Mouse (Mus musculus) limb, embryonic 11.5 days (tissue): ENCODE results near the gene Msh5. TPM values are rescaled to one million over a fixed set of nuclear protein-coding genes. Genes with fewer than 3 reads are reported as not detected.
A peak's percentile ranks its signal among the peaks of the same experiment; 100 is the strongest.
"Not testable (repeated sequence)": the region's sequence is repeated elsewhere in the genome, so short reads cannot be mapped to it uniquely, and the experiment has no call there.

Experiments
- ATAC-seq: fragments of 200-750 bp; cut with Nextera tagmentation; 2 replicates; pipeline ENCODE4 v1.8.0; 2017; ENCODE audit warnings: low read depth; ENCODE audit not compliant: insufficient number of reproducible peaks, low FRiP score, low TSS enrichment
- DNase-seq: peaks from one replicate; pipeline ENCODE4 v3.0.0-alpha.2; 2015; ENCODE audit warnings: low spot score
- H3K27ac ChIP-seq: fragments of 300-500 bp; sonication (generic); replicated peaks from 2 replicates; pipeline ENCODE4 v1.5.1; 2014; ENCODE audit warnings: low read depth, mild to moderate bottlenecking, low read length
- H3K27me3 ChIP-seq: fragments of 300-500 bp; sonication (generic); 2 replicates; pipeline ENCODE4 v1.6.1; 2014; ENCODE audit warnings: mild to moderate bottlenecking, low read length, mixed read lengths; ENCODE audit not compliant: control insufficient read depth, insufficient read depth
- H3K36me3 ChIP-seq: fragments of 300-500 bp; sonication (generic); 2 replicates; pipeline ENCODE4 v1.6.1; 2014; ENCODE audit warnings: mild to moderate bottlenecking, low read length, moderate library complexity, mixed read lengths; ENCODE audit not compliant: control insufficient read depth, insufficient read depth
- H3K4me1 ChIP-seq: fragments of 300-500 bp; sonication (generic); 2 replicates; pipeline ENCODE4 v1.6.1; 2014; ENCODE audit warnings: low read length, mixed read lengths; ENCODE audit not compliant: control insufficient read depth, insufficient read depth
- H3K4me2 ChIP-seq: fragments of 300-500 bp; sonication (generic); 2 replicates; pipeline ENCODE4 v1.6.1; 2014; ENCODE audit warnings: low read depth, mild to moderate bottlenecking, moderate library complexity; ENCODE audit not compliant: severe bottlenecking
- H3K4me3 ChIP-seq: fragments of 300-500 bp; sonication (generic); 2 replicates; pipeline ENCODE4 v1.5.1; 2014; ENCODE audit warnings: low read depth, low read length
- H3K9ac ChIP-seq: fragments of 300-500 bp; sonication (generic); 2 replicates; pipeline ENCODE4 v1.6.1; 2014; ENCODE audit warnings: mild to moderate bottlenecking, low read length
- H3K9me3 ChIP-seq: fragments of 300-500 bp; sonication (generic); 2 replicates; pipeline ENCODE4 v1.6.1; 2016; ENCODE audit warnings: low read length; ENCODE audit not compliant: control insufficient read depth
- WGBS: fragments of 180-500 bp; shearing (Covaris S2); extraction: QIAGEN DNeasy Blood & Tissue Kit; methylation state at CpG from one replicate; pipeline ENCODE4 v1.1.7; 2014; 5-methylcytosine and 5-hydroxymethylcytosine counted together
- polyA plus RNA-seq: library from polyadenylated mRNA; unstranded; fragments of >200 nt; fragmentation: Nextera tagmentation; extraction: Ambion mirVana; gene quantifications from 2 replicates; pipeline ENCODE4 v1.2.1, GENCODE M21; 2014

Gene Msh5
- polyA plus RNA-seq, 1 experiment from 2014 or later = 3.7 TPM

DNA sequence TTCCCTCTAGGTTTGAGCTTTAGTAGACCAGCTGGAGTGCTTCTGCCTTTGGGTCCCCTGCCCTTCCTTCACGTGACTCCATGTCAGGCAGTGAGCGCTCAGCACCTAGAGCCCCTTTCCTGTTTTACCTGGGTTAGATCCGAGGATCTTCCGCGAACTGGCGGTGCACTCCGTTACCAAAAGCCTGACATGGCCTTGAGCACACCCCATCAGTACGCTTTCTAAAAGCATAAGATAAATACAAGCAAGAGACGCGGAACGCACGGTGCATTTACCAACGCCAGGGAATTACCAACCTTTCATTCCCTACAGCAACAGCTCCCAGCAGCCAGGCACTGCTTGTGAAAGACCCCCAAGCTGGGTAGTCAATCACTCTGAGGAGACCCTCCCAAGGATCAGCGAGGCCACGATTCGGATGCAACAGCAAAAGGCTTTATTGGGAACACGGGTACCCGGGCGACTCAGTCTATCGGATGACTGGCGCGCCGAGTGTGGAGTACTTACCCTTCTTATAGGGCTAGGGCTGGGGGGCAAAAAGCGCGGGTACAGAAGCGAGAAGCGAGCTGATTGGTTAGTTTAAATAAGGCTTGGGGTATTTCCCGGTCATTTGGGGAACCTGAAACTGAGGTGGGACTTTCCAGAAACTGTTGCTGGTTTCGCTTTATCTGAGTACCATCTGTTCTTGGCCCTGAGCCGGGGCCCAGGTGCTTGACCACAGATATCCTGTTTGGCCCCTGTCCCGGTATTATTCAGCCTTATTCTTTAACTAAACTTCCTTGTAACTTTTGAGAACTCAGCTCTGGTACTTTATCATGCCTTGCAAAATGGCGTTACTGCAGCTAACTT lies 46.5 kb downstream of the Msh5 start:
- not testable (repeated sequence) for ATAC-seq, H3K9me3 ChIP-seq, H3K27me3 ChIP-seq
- Histone ChIP-seq H3K4me2 (peak overlapping the region; percentile 82), H3K27ac (peak overlapping the region; percentile 94), H3K36me3 (peaks cover 19% of the 10 kb centered on the region), H3K9ac (peak overlapping the region; percentile 91), H3K4me1 (peaks cover 16% of the 10 kb centered on the region), H3K4me3 (peak overlapping the region; percentile 70)
- peak; percentile 60 for DNase-seq
- 27% methylated on average over 29 of the region's 32 CpGs for WGBS

- no peak overlapping the region for H3K4me3 ChIP-seq
- H3K4me2 ChIP-seq = peak overlapping the region; percentile 40
- no peaks in the 10 kb centered on the region for H3K9me3 ChIP-seq
- H3K27ac ChIP-seq = no peak overlapping the region
- ATAC-seq = no peak
- H3K4me1 ChIP-seq = peaks cover 16% of the 10 kb centered on the region
- 95% methylated on average over 15 of the region's 15 CpGs for WGBS
- H3K27me3 ChIP-seq = no peaks in the 10 kb centered on the region
- no peak for DNase-seq
- H3K9ac ChIP-seq = no peak overlapping the region
- peaks cover 16% of the 10 kb centered on the region for H3K36me3 ChIP-seq
These were observed 47.8 kb downstream of the Msh5 start for GRCm38 (mm10) chr17:34998526-34999430.

- 0 out of 2 replicates have a peak overlapping the region, but pooled peaks have one; percentile 17 for H3K4me2 ChIP-seq
- peaks cover 3% of the 10 kb centered on the region for H3K4me1 ChIP-seq
- no peak for DNase-seq
- WGBS = 95% methylated on average over 5 of the region's 5 CpGs
- no peak overlapping the region for H3K27ac ChIP-seq
- no peak for ATAC-seq
- no peak overlapping the region for H3K9ac ChIP-seq
- no peaks in the 10 kb centered on the region for H3K9me3 ChIP-seq
- no peak overlapping the region for H3K4me3 ChIP-seq
- H3K36me3 ChIP-seq = peaks cover 16% of the 10 kb centered on the region
- no peaks in the 10 kb centered on the region for H3K27me3 ChIP-seq
These were observed 49.4 kb downstream of the Msh5 start for GRCm38 (mm10) chr17:34997142-34997483.

- peaks cover 16% of the 10 kb centered on the region for H3K36me3 ChIP-seq
These were observed 50.0 kb downstream of the Msh5 start for GRCm38 (mm10) chr17:34996411-34997141.

DNA sequence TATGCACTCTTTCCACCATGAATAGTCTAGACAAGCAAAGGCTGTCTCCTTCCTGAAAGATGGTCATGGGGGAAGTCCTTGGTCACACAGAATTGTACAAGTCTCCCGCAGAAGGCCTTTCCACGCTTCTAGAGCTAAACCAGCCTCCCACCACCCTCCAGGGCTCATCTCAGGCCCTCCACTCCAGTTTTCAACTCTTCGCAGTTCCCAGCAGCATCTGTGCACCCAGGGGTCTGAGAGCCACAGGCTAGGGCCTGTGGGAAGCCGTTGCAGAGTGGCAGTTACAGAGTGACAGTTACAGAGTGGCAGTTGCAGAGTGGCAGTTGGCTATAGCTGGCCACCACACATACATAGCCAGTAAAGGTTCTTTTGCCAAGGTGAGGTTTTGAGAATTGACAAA lies 50.6 kb downstream of the Msh5 start:
- H3K4me1 ChIP-seq = not testable (repeated sequence)

More at GRCm38 (mm10) chr17:34996411-34997141, 50.0 kb downstream of the Msh5 start:
- peak overlapping the region; percentile 17; the same call in 1 of the 2 replicates for H3K4me2 ChIP-seq
- no peak overlapping the region for H3K9ac ChIP-seq
- ATAC-seq (no peak), DNase-seq (no peak)
- no peaks in the 10 kb centered on the region for H3K27me3 ChIP-seq
- H3K4me3 ChIP-seq = no peak overlapping the region
- H3K9me3 ChIP-seq = no peaks in the 10 kb centered on the region
- 93% methylated on average over 12 of the region's 14 CpGs for WGBS
- no peak overlapping the region for H3K27ac ChIP-seq
- peaks cover 3% of the 10 kb centered on the region; the same call in 1 of the 2 replicates for H3K4me1 ChIP-seq

GRCm38 (mm10) chr17:34995192-34995591 lies 51.4 kb downstream of the Msh5 start:
- peaks cover 20% of the 10 kb centered on the region for H3K36me3 ChIP-seq
- H3K27ac ChIP-seq = not testable (repeated sequence)

More for the DNA sequence above, 50.6 kb downstream of the Msh5 start:
- H3K27ac ChIP-seq, DNase-seq, ATAC-seq, H3K9ac ChIP-seq, H3K4me2 ChIP-seq, H3K4me3 ChIP-seq, H3K9me3 ChIP-seq, H3K27me3 ChIP-seq: not testable (repeated sequence)
- WGBS = 96% methylated on average over 4 of the region's 4 CpGs
- peaks cover 20% of the 10 kb centered on the region for H3K36me3 ChIP-seq

GRCm38 (mm10) chr17:34994751-34995150 lies 51.8 kb downstream of the Msh5 start:
- Histone ChIP-seq H3K4me2 (no peak overlapping the region), H3K27me3 (no peaks in the 10 kb centered on the region), H3K9me3 (no peaks in the 10 kb centered on the region), H3K4me3 (no peak overlapping the region), H3K27ac (no peak overlapping the region), H3K9ac (no peak overlapping the region), H3K4me1 (peaks cover 2% of the 10 kb centered on the region; the same call in 1 of the 2 replicates), H3K36me3 (peaks cover 20% of the 10 kb centered on the region)
- ATAC-seq = no peak
- no peak for DNase-seq

More at GRCm38 (mm10) chr17:34995192-34995591, 51.4 kb downstream of the Msh5 start:
- not testable (repeated sequence) for H3K4me2 ChIP-seq, ATAC-seq, H3K4me3 ChIP-seq, H3K9me3 ChIP-seq, DNase-seq, H3K4me1 ChIP-seq, H3K27me3 ChIP-seq, H3K9ac ChIP-seq
- 95% methylated on average over 4 of the region's 4 CpGs for WGBS

DNA sequence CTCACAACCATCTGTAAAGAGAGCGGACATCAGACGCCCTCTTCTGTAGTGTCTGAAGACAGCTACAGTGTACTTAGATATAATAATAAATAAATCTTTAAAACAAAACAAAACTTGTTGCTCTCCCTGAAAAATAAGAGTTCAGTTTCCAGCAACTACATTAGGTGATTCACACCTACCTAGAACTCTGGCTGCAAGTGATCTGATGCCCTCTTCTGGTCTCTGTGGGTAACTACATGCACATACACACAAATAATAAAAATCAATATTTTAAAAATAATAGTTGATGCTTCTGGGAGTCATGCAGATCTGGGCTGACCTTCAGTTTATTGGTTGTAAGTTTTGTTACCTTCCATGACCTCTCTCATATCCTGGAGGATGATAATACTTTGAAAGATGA lies 62.3 kb downstream of the Msh5 start:
- no peak overlapping the region for H3K9ac ChIP-seq
- 79% methylated on average over 2 of the region's 2 CpGs for WGBS
- peaks cover 8% of the 10 kb centered on the region for H3K4me1 ChIP-seq
- ATAC-seq (no peak), DNase-seq (no peak)
- H3K4me2 ChIP-seq = no peak overlapping the region
- no peak overlapping the region for H3K4me3 ChIP-seq
- no peaks in the 10 kb centered on the region for H3K9me3 ChIP-seq
- H3K27me3 ChIP-seq = no peaks in the 10 kb centered on the region
- peaks cover 9% of the 10 kb centered on the region; the same call in 1 of the 2 replicates for H3K36me3 ChIP-seq
- H3K27ac ChIP-seq = no peak overlapping the region
